Mouse (Mus musculus) forebrain, embryonic 10.5 days (tissue): ENCODE data around the gene E030018B13Rik. TPM values are rescaled to one million over a fixed set of nuclear protein-coding genes. Genes with fewer than 3 reads are reported as not detected.

Source experiments
- DNase-seq: peaks from one replicate; pipeline ENCODE4 v3.0.0-alpha.2; 2017; ENCODE audit warnings: low spot score; ENCODE audit errors: extremely low spot score
- H3K27ac ChIP-seq: fragments of 300-500 bp; sonication (generic); 2 replicates; pipeline ENCODE4 v1.5.1; 2016; ENCODE audit warnings: mild to moderate bottlenecking
- H3K27me3 ChIP-seq: fragments of 300-500 bp; sonication (generic); 2 replicates; pipeline ENCODE4 v1.6.1; 2016; ENCODE audit warnings: mild to moderate bottlenecking; ENCODE audit not compliant: poor library complexity, severe bottlenecking
- H3K36me3 ChIP-seq: fragments of 300-500 bp; sonication (generic); replicated peaks from 2 replicates; pipeline ENCODE4 v1.6.1; 2016; ENCODE audit warnings: mild to moderate bottlenecking, moderate library complexity
- H3K4me1 ChIP-seq: fragments of 300-500 bp; sonication (generic); 2 replicates; pipeline ENCODE4 v1.6.1; 2016
- H3K4me3 ChIP-seq: fragments of 300-500 bp; sonication (generic); 2 replicates; pipeline ENCODE4 v1.5.1; 2016; ENCODE audit warnings: mild to moderate bottlenecking, moderate library complexity
- H3K9me3 ChIP-seq: fragments of 300-500 bp; sonication (generic); 2 replicates; pipeline ENCODE4 v1.6.1; 2016; ENCODE audit warnings: mild to moderate bottlenecking, moderate library complexity
- WGBS: fragments of 180-500 bp; shearing (Covaris S2); methylation state at CpG from one replicate; pipeline ENCODE4 v1.1.7; 2016; 5-methylcytosine and 5-hydroxymethylcytosine counted together
- polyA plus RNA-seq: library from polyadenylated mRNA; unstranded; fragments of >200 nt; fragmentation: Nextera tagmentation; extraction: Ambion mirVana; gene quantifications from 2 replicates; pipeline ENCODE4 v1.2.1, GENCODE M21; 2016

E030018B13Rik gene
- polyA plus RNA-seq, 1 experiment from 2014 or later = not detected

DNA sequence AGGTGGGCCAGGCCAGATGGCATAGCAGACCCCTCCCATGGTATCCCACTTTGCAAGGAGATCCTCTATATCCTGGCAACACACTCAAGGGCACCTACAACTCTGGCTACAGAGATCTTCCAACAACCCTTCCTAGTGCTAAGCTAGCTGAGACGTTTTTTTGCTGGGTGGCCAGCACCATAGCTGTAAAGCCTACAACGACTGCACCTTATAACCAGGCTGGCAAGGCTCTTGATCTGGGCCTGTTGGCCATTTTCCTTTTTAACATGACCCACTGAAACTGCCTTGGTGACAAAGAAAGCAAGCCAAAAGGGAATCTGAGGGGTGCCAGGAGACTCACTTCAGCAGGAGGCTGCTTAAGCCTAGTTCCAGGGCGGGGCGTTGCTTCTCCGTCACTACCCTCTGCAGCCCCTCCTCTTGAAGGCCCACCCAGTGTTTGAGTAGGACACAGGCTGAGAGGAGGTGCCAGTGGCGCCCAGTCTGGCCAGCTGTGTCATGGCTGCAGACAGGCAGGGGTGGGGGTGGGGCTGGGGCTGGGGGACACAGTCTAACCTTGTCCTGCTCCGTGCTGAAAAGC, 4.3 kb upstream of the E030018B13Rik start:
- Histone ChIP-seq H3K4me1 (peaks cover 66% of the 10 kb centered on the region), H3K27ac (peak overlapping the region; percentile 76), H3K27me3 (no peaks in the 10 kb centered on the region), H3K4me3 (no peak overlapping the region), H3K9me3 (no peaks in the 10 kb centered on the region), H3K36me3 (no peaks in the 10 kb centered on the region)
- WGBS = 19% methylated on average over 7 of the region's 7 CpGs
- DNase-seq = no peak

GRCm38 (mm10) chr7:63912924-63913723, 3.5 kb upstream of the E030018B13Rik start:
- WGBS = 26% methylated on average over 12 of the region's 12 CpGs
- Histone ChIP-seq H3K9me3 (no peaks in the 10 kb centered on the region), H3K4me1 (peaks cover 69% of the 10 kb centered on the region), H3K4me3 (peak overlapping the region; percentile 8), H3K27me3 (no peaks in the 10 kb centered on the region), H3K36me3 (peaks cover 7% of the 10 kb centered on the region; the same call in 1 of the 2 replicates), H3K27ac (peak overlapping the region; percentile 76)
- peak; percentile 39 for DNase-seq

- Histone ChIP-seq H3K36me3 (peaks cover 7% of the 10 kb centered on the region; the same call in 1 of the 2 replicates), H3K27ac (peak overlapping the region; percentile 76), H3K4me3 (peak overlapping the region; percentile 8; the same call in 1 of the 2 replicates), H3K4me1 (peaks cover 63% of the 10 kb centered on the region), H3K9me3 (no peaks in the 10 kb centered on the region), H3K27me3 (no peaks in the 10 kb centered on the region)
- DNase-seq = no peak
- WGBS = 55% methylated on average over 10 of the region's 10 CpGs
Measured at GRCm38 (mm10) chr7:63913724-63914692, 2.6 kb upstream of the E030018B13Rik start.

GRCm38 (mm10) chr7:63914891-63915290, 1.8 kb upstream of the E030018B13Rik start:
- Histone ChIP-seq H3K36me3 (peaks cover 7% of the 10 kb centered on the region; the same call in 1 of the 2 replicates), H3K27me3 (no peaks in the 10 kb centered on the region), H3K9me3 (no peaks in the 10 kb centered on the region), H3K27ac (no peak overlapping the region), H3K4me1 (peaks cover 62% of the 10 kb centered on the region), H3K4me3 (no peak overlapping the region)
- no peak for DNase-seq
- 96% methylated on average over 2 of the region's 2 CpGs for WGBS

DNA sequence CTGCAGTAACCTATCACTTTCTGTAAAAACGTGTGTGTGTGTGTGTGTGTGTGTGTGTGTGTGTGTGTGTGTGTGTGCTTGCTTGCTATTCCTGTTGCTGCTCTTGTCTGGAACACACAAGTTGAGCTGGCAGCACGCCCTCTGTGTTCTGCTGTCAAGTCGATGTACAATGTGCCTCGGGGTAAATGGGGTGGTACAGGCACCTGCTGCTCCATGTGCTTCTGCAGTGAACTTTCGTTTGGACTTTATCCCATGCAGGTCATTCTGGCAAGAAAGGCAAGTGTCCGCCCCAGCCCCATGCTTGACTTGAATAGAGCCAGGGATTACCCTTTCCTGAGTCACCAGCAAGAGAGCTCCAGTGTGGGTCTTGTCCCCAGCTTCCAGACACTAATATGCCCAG, 1.0 kb downstream of the E030018B13Rik start:
- Histone ChIP-seq H3K4me3 (no peak overlapping the region), H3K9me3 (no peaks in the 10 kb centered on the region), H3K27me3 (no peaks in the 10 kb centered on the region), H3K27ac (no peak overlapping the region), H3K4me1 (peaks cover 47% of the 10 kb centered on the region), H3K36me3 (peaks cover 15% of the 10 kb centered on the region; the same call in 1 of the 2 replicates)
- no peak for DNase-seq
- WGBS = 81% methylated on average over 6 of the region's 6 CpGs

DNA sequence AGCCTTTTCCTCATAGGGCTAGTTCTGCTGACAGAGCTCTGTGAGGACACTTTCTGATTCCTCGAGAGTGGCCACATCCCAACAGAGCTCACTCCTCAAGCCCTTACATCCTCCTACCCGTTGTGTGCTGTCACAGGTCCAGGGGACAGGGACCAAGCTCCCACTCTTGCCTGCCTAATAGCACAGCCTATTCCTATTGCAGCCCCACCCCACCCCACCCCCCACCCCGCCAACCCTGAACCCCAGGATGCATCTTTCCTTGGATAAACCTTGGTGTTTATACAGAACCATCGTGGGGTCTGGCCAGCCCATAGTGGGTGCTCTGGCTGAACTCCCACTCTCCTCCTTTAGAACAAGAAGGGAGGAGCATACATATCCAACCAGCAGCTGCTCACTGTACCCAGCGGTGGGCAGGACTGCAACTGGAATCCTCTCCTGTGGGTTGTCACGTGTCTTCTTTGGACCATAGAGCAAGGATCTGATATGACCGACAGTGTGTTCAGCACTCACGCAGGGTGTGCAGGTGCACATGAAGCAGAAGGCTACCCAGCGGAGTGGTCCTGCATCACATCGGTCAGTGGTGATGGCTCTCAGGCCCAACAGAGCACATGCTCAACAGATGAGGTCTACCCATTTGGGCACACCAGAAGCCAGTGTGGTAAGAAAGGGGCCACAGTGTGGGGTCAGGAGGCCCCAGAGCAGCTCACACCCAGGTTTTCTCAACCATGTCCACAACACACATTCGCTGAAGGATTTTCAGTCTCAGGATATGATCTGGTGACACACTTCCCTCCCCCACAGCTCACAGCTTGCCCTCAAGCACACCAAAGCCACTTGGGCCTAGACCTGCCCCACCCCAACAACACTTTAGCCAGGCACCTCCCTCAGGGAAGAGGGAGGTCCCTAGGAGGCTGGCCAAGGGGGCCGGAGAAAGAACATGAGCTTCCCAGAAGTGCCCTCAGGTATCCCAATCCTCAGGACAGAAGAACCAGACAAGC, 2.4 kb downstream of the E030018B13Rik start:
- no peak overlapping the region for H3K27ac ChIP-seq
- no peaks in the 10 kb centered on the region for H3K9me3 ChIP-seq
- H3K36me3 ChIP-seq = peaks cover 15% of the 10 kb centered on the region
- no peaks in the 10 kb centered on the region for H3K27me3 ChIP-seq
- no peak overlapping the region for H3K4me3 ChIP-seq
- peaks cover 35% of the 10 kb centered on the region for H3K4me1 ChIP-seq
- DNase-seq = no peak
- 90% methylated on average over 12 of the region's 12 CpGs for WGBS

GRCm38 (mm10) chr7:63921909-63922562, 5.4 kb downstream of the E030018B13Rik start:
- H3K9me3 ChIP-seq = no peaks in the 10 kb centered on the region
- H3K4me3 ChIP-seq = no peak overlapping the region
- WGBS = 80% methylated on average over 8 of the region's 8 CpGs
- H3K27me3 ChIP-seq = no peaks in the 10 kb centered on the region
- H3K4me1 ChIP-seq = peaks cover 52% of the 10 kb centered on the region
- DNase-seq = no peak
- H3K27ac ChIP-seq = no peak overlapping the region
- peaks cover 19% of the 10 kb centered on the region for H3K36me3 ChIP-seq

DNA sequence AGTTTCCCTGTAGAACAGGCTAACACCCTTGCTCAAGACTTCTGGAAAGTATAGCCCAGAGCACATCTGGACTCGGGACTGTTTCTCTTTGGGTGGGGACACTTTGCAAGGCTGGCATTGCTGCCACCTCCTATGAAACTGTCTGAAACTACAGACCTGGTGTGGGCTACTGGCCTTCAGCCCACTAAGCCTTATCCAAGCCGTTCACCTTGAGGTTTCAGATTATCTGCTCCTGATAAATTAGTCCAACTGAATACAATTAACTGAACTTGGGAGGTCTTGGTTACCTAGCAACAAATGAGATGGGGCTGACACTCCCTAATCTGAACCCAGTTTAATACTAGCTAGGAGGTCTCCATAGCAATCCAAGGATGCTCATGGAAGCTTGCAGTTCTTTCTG, 5.9 kb downstream of the E030018B13Rik start:
- no peak for DNase-seq
- H3K27me3 ChIP-seq = no peaks in the 10 kb centered on the region
- no peak overlapping the region for H3K4me3 ChIP-seq
- no peaks in the 10 kb centered on the region for H3K9me3 ChIP-seq
- H3K4me1 ChIP-seq = peaks cover 50% of the 10 kb centered on the region
- no peak overlapping the region for H3K27ac ChIP-seq
- 69% methylated on average over 2 of the region's 2 CpGs for WGBS
- H3K36me3 ChIP-seq = peaks cover 16% of the 10 kb centered on the region

GRCm38 (mm10) chr7:63922975-63923374, 6.3 kb downstream of the E030018B13Rik start:
- Histone ChIP-seq H3K27ac (no peak overlapping the region), H3K27me3 (no peaks in the 10 kb centered on the region), H3K36me3 (peaks cover 13% of the 10 kb centered on the region; the same call in 1 of the 2 replicates), H3K4me3 (no peak overlapping the region), H3K4me1 (peaks cover 46% of the 10 kb centered on the region), H3K9me3 (no peaks in the 10 kb centered on the region)
- no peak for DNase-seq
- WGBS = 91% methylated on average over 1 of the region's 1 CpGs

- Histone ChIP-seq H3K36me3 (peaks cover 12% of the 10 kb centered on the region; the same call in 1 of the 2 replicates), H3K27ac (no peak overlapping the region), H3K27me3 (no peaks in the 10 kb centered on the region), H3K4me1 (peaks cover 42% of the 10 kb centered on the region), H3K9me3 (no peaks in the 10 kb centered on the region), H3K4me3 (no peak overlapping the region)
- 83% methylated on average over 1 of the region's 1 CpGs for WGBS
- no peak for DNase-seq
Measured at GRCm38 (mm10) chr7:63924151-63924550, 7.5 kb downstream of the E030018B13Rik start.

- no peaks in the 10 kb centered on the region for H3K27me3 ChIP-seq
- H3K4me3 ChIP-seq = no peak overlapping the region
- no peak overlapping the region for H3K27ac ChIP-seq
- 94% methylated on average over 6 of the region's 6 CpGs for WGBS
- H3K36me3 ChIP-seq = peaks cover 12% of the 10 kb centered on the region; the same call in 1 of the 2 replicates
- H3K4me1 ChIP-seq = peaks cover 39% of the 10 kb centered on the region
- no peaks in the 10 kb centered on the region for H3K9me3 ChIP-seq
- DNase-seq = no peak
Measured at GRCm38 (mm10) chr7:63924747-63925412, 8.2 kb downstream of the E030018B13Rik start.
